Mouse (Mus musculus): ENCODE results near the gene Gm10801. TPM values are rescaled to one million over a fixed set of nuclear protein-coding genes. Genes with fewer than 3 reads are reported as not detected.

The Gm10801 gene
- polyA plus RNA-seq (2014; fragmentation: Illumina TruSeq; extraction: RNeasy Lipid Tissue Mini Kit (QIAGEN cat#74804); ENCODE audit: low replicate concordance), result not detected

GRCm38 (mm10) chr2:98661937-98662336, at the start of gene Gm10801:
Gene Gm10801 (plus strand): TSS chr2:98662237.

DNA sequence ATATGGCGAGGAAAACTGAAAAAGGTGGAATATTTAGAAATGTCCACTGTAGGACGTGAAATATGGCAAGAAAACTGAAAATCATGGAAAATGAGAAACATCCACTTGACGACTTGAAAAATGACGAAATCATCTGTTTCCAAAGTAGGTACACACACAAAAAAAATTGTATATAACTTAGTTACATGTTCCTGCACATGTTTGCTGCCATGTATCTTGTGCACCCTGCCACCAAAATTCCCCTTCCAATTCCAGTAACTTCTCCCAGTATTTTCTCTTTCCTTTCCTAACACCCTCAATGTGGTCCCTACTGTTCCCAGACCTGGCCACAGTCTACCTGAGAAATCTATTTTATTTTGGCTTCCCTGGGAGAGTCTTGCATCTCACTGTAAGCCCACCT, 5.2 kb downstream of the Gm10801 start, which contains the start of gene Gm10800:
TSS of gene Gm10800 (minus strand) at position 101 of the 400 bp plus-strand sequence.

Other genes with a start within 250 kb of the Gm10801 start
- gene Gm10800, start 5.1 kb downstream of the Gm10801 start, polyA plus RNA-seq (2014; fragmentation: Illumina TruSeq; extraction: RNeasy Lipid Tissue Mini Kit (QIAGEN cat#74804); ENCODE audit: low replicate concordance), result not detected